Mouse (Mus musculus) kidney, postnatal 0 days (tissue): ENCODE data around the gene Abcc6. TPM values are rescaled to one million over a fixed set of nuclear protein-coding genes. Genes with fewer than 3 reads are reported as not detected.

ENCODE experiments used
- ATAC-seq: fragments of 200-750 bp; cut with Nextera tagmentation; replicated peaks from 2 replicates; pipeline ENCODE4 v1.8.0; 2017; ENCODE audit warnings: low read depth, moderate number of reproducible peaks, moderate TSS enrichment, moderate library complexity; ENCODE audit not compliant: low FRiP score
- DNase-seq: peaks from one replicate; pipeline ENCODE4 v3.0.0-alpha.2; 2016; ENCODE audit warnings: low spot score
- H3K27ac ChIP-seq: fragments of 300-500 bp; sonication (generic); 2 replicates; pipeline ENCODE4 v1.5.1; 2014; ENCODE audit warnings: mild to moderate bottlenecking
- H3K27me3 ChIP-seq: fragments of 300-500 bp; sonication (generic); 2 replicates; pipeline ENCODE4 v1.6.1; 2014; ENCODE audit warnings: low read length, mixed read lengths; ENCODE audit not compliant: insufficient read depth
- H3K36me3 ChIP-seq: fragments of 300-500 bp; sonication (generic); 2 replicates; pipeline ENCODE4 v1.6.1; 2014; ENCODE audit warnings: low read length, mixed read lengths; ENCODE audit not compliant: insufficient read depth
- H3K4me1 ChIP-seq: fragments of 300-500 bp; sonication (generic); replicated peaks from 2 replicates; pipeline ENCODE4 v1.6.1; 2014; ENCODE audit warnings: antibody characterized with exemption, low read length, mixed read lengths; ENCODE audit not compliant: insufficient read depth
- H3K4me2 ChIP-seq: fragments of 300-500 bp; sonication (generic); 2 replicates; pipeline ENCODE4 v1.6.1; 2014; ENCODE audit warnings: mild to moderate bottlenecking, low read length, moderate library complexity, mixed read lengths
- H3K4me3 ChIP-seq: fragments of 300-500 bp; sonication (generic); replicated peaks from 2 replicates; pipeline ENCODE4 v1.5.1; 2014; ENCODE audit warnings: low read depth, low read length
- H3K9ac ChIP-seq: fragments of 300-500 bp; sonication (generic); 2 replicates; pipeline ENCODE4 v1.6.1; 2014; ENCODE audit warnings: low read depth, low read length
- H3K9me3 ChIP-seq: fragments of 300-500 bp; sonication (generic); replicated peaks from 2 replicates; pipeline ENCODE4 v1.6.1; 2016; ENCODE audit warnings: low read length, inconsistent platforms, mixed read lengths
- CTCF ChIP-seq: IDR thresholded peaks from 2 replicates; pipeline ENCODE4 v1.5.1; 2016; ENCODE audit warnings: antibody characterized with exemption, low read depth, mild to moderate bottlenecking, moderate library complexity
- WGBS: fragments of 180-500 bp; shearing (Covaris S2); extraction: QIAGEN DNeasy Blood & Tissue Kit; methylation state at CpG from one replicate; pipeline ENCODE4 v1.1.7; 2014; 5-methylcytosine and 5-hydroxymethylcytosine counted together
- polyA plus RNA-seq: library from polyadenylated mRNA; unstranded; fragments of >200 nt; fragmentation: Nextera tagmentation; extraction: Ambion mirVana; gene quantifications from 2 replicates; pipeline ENCODE4 v1.2.1, GENCODE M21; 2015

Abcc6 gene
- polyA plus RNA-seq, 1 experiment from 2014 or later: 0.33 TPM

DNA sequence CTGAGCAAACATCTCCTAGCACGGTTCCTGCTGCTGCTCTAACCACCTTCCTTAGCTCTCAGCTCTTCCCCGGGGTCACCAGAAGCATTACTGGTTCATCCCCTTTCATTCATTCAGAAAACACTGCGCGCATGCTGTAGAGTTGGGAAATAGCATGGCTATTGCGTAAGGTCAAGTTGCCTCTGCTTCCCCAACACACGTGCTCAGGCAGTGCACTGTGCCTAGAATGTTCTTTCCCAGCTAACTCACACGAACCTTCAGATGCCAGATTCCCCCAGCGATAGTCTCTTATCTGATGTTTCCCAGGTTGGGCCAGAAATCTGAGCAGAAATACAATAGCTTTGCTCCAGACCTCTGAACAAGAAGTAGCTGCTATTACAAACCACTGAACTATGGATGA, 37.6 kb downstream of the Abcc6 start:
- Histone ChIP-seq H3K27ac (no peak overlapping the region), H3K4me3 (no peak overlapping the region), H3K9ac (no peak overlapping the region), H3K4me2 (no peak overlapping the region), H3K27me3 (no peaks in the 10 kb centered on the region), H3K36me3 (no peaks in the 10 kb centered on the region), H3K4me1 (no peaks in the 10 kb centered on the region), H3K9me3 (no peaks in the 10 kb centered on the region)
- 84% methylated on average over 8 of the region's 8 CpGs for WGBS
- ATAC-seq (no peak), DNase-seq (no peak)
- TF ChIP-seq CTCF: no peak

DNA sequence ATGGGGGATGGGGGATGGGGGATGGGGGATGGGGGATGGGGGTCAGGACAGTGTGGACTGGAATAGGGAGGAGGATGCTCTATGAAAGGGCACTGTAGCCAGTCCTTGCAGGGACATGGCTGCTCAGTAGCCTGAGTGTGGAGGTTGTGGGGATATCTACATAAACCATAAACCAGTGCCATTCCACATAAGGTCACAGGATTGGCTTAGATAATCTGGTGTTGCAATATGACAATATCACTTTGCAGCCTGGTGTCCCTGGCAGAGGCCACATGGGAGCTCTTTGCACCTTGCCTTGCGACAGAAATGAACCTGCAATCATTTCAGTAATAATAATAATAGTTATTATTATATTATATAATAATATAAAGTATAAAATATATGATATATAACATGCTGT, 41.8 kb downstream of the Abcc6 start:
- TF ChIP-seq CTCF: no peak
- no peak overlapping the region for H3K4me2 ChIP-seq
- no peak overlapping the region for H3K9ac ChIP-seq
- no peak for ATAC-seq
- H3K27ac ChIP-seq: no peak overlapping the region
- H3K9me3 ChIP-seq: no peaks in the 10 kb centered on the region
- no peaks in the 10 kb centered on the region for H3K36me3 ChIP-seq
- no peaks in the 10 kb centered on the region for H3K4me1 ChIP-seq
- no peaks in the 10 kb centered on the region for H3K27me3 ChIP-seq
- 89% methylated on average over 1 of the region's 1 CpGs for WGBS
- no peak overlapping the region for H3K4me3 ChIP-seq
- DNase-seq: no peak

DNA sequence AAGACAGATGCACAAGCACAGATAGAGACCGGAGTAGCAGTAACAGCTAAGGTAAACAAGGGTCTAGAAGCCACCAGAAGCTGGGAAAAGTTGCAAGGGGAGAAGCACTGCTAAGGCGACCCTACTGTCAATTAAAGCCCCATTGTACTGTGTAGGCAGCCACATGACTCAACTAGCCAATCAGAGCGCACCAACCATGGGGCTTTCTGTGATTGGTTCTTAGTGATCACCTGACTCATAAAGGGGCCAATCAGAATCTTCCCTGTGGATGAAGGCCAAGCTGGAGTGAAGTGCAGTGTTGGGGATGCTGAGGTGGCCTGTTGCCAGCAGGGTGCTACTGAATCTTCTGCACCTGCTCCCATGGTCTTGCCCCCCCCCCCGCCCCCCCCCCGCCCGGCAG, 43.2 kb downstream of the Abcc6 start:
- WGBS: 77% methylated on average over 6 of the region's 6 CpGs
- H3K4me2 ChIP-seq: no peak overlapping the region
- H3K27me3 ChIP-seq: no peaks in the 10 kb centered on the region
- no peak overlapping the region for H3K27ac ChIP-seq
- no peak for TF ChIP-seq CTCF
- H3K36me3 ChIP-seq: no peaks in the 10 kb centered on the region
- no peaks in the 10 kb centered on the region for H3K4me1 ChIP-seq
- H3K4me3 ChIP-seq: no peak overlapping the region
- ATAC-seq (no peak), DNase-seq (no peak)
- H3K9ac ChIP-seq: no peak overlapping the region
- no peaks in the 10 kb centered on the region for H3K9me3 ChIP-seq

DNA sequence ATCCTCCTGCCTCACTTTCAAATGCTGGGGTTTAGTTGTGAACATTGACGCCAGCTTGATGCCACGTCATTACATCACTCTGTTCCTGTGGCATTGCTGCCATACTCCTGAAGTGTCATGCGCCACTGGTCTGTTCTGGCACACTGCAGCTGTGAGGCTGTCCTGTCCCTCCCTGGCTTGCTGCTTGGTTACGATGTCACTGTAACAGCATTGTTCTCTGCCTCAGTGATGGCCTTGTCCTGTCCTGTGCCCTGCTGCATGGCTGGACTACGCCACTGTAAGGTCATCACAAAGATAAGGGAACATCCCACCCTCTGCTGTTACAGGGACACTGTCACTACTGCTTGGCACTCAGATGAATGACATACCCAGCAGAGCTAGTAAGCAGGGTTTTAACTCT, 48.5 kb downstream of the Abcc6 start:
- Histone ChIP-seq H3K27me3 (no peaks in the 10 kb centered on the region), H3K36me3 (no peaks in the 10 kb centered on the region), H3K9me3 (no peaks in the 10 kb centered on the region), H3K4me2 (no peak overlapping the region), H3K4me3 (no peak overlapping the region), H3K4me1 (no peaks in the 10 kb centered on the region), H3K9ac (no peak overlapping the region), H3K27ac (no peak overlapping the region)
- no peak for TF ChIP-seq CTCF
- ATAC-seq (no peak), DNase-seq (no peak)
- 79% methylated on average over 5 of the region's 5 CpGs for WGBS

DNA sequence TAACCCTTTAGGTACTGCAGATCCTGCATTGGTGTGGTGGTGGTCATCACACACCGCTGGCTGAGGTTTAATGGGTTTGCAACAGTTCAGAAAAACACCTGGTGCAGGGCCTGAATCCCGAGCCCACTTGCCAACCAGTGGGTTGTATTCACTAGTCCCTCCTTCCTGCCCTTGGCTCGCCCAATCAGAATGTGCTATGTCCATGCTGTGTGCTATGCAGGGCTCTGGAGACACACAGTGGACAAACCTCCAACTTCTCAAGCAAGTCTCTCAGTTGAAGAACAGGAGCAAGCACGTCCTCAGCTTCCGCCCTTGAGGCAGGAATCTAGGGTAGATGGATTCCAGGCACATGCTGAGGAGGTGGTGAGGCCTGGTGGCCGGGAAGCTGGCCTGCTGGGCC, 55.6 kb downstream of the Abcc6 start:
- Histone ChIP-seq H3K9ac (no peak overlapping the region), H3K27ac (no peak overlapping the region), H3K4me1 (no peaks in the 10 kb centered on the region), H3K4me2 (no peak overlapping the region), H3K9me3 (no peaks in the 10 kb centered on the region), H3K4me3 (no peak overlapping the region), H3K27me3 (no peaks in the 10 kb centered on the region), H3K36me3 (no peaks in the 10 kb centered on the region)
- WGBS: 69% methylated on average over 6 of the region's 6 CpGs
- TF ChIP-seq CTCF: peak; percentile 27; the same call in 1 of the 2 replicates
- ATAC-seq (no peak), DNase-seq (peak; percentile 45)

DNA sequence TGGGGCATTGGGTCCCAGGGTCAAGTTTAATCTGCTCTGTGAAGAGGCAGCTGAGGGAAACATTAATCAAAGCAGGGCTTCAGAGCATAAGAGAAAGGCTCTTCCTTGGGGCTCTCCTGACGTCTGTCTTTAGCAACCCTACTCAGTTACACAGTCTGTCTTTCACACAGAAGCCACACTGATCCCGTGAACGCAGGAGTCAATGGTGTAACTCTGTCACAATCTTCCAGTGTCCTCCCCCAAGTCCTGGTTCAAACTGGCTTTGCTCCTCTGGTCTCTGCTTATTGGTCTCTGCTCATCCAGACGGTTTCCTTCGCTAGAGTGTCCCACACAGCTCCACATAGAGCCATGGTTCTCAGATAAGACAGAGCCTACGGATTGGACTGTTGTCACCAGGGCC, 56.0 kb downstream of the Abcc6 start:
- no peak for ATAC-seq
- Histone ChIP-seq H3K9ac (no peak overlapping the region), H3K27me3 (no peaks in the 10 kb centered on the region), H3K27ac (no peak overlapping the region), H3K4me3 (no peak overlapping the region), H3K4me2 (no peak overlapping the region), H3K36me3 (no peaks in the 10 kb centered on the region), H3K9me3 (no peaks in the 10 kb centered on the region), H3K4me1 (no peaks in the 10 kb centered on the region)
- peak; percentile 12 for DNase-seq
- 33% methylated on average over 6 of the region's 6 CpGs for WGBS
- TF ChIP-seq CTCF: no peak

DNA sequence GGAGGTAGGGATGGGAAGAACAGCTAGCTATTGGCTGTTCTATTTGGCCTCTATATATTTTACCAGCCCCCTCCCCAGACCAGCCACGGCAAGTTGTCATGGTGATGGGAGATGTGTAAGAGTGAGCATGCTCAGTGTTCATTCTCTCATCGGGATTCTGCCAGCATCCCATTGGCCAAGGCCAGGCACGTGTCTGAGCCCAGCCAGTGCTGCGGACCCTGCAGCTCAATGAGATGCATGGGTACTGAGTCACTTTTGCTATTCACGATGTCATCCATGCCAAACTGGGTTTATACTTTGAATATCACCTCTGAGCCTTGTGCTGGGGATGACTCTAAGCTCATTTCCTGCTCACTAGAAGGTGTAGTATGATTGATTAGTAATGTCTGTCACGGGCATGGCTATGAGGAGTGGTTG, 56.8 kb downstream of the Abcc6 start:
- H3K27ac ChIP-seq: no peak overlapping the region
- DNase-seq (no peak), ATAC-seq (no peak)
- no peaks in the 10 kb centered on the region for H3K9me3 ChIP-seq
- no peaks in the 10 kb centered on the region for H3K4me1 ChIP-seq
- no peak overlapping the region for H3K9ac ChIP-seq
- no peaks in the 10 kb centered on the region for H3K27me3 ChIP-seq
- WGBS: 88% methylated on average over 6 of the region's 6 CpGs
- H3K36me3 ChIP-seq: no peaks in the 10 kb centered on the region
- TF ChIP-seq CTCF: no peak
- H3K4me2 ChIP-seq: no peak overlapping the region
- no peak overlapping the region for H3K4me3 ChIP-seq
